Mouse (Mus musculus): Measurements from ENCODE around the gene Tef.

The Tef gene

GRCm38 (mm10) chr15:81800391-81800790 is 1.8 kb upstream of the Tef start:
- no peak for DNase-seq (ENCODE audit: low spot score)

GRCm38 (mm10) chr15:81802941-81803351 is 725 bp downstream of the Tef start:
- no peak for DNase-seq (ENCODE audit: low spot score)

- DNase-seq (ENCODE audit: low spot score), result no peak
Observed at GRCm38 (mm10) chr15:81803425-81803951, 1.3 kb downstream of the Tef start.

- no peak for DNase-seq (ENCODE audit: low spot score)
Observed at GRCm38 (mm10) chr15:81804172-81804571, 2.0 kb downstream of the Tef start.

GRCm38 (mm10) chr15:81804883-81805282 is 2.7 kb downstream of the Tef start:
- DNase-seq (ENCODE audit: low spot score), result no peak

GRCm38 (mm10) chr15:81805624-81806023 is 3.4 kb downstream of the Tef start:
- no peak for DNase-seq (ENCODE audit: low spot score)

GRCm38 (mm10) chr15:81806621-81807404 is 4.6 kb downstream of the Tef start:
- no peak for DNase-seq (ENCODE audit: low spot score)

GRCm38 (mm10) chr15:81808799-81809198 is 6.6 kb downstream of the Tef start:
- no peak for DNase-seq (ENCODE audit: low spot score)

GRCm38 (mm10) chr15:81809550-81809949 is 7.3 kb downstream of the Tef start:
- no peak for DNase-seq (ENCODE audit: low spot score)

GRCm38 (mm10) chr15:81810150-81810549 is 7.9 kb downstream of the Tef start:
- peak; percentile 71 for DNase-seq (ENCODE audit: low spot score)

GRCm38 (mm10) chr15:81810671-81811598 is 8.7 kb downstream of the Tef start:
- DNase-seq (ENCODE audit: low spot score), result peak; percentile 96

GRCm38 (mm10) chr15:81811599-81811996 is 9.4 kb downstream of the Tef start:
- DNase-seq (ENCODE audit: low spot score), result no peak

GRCm38 (mm10) chr15:81812287-81812686 is 10.1 kb downstream of the Tef start:
- no peak for DNase-seq (ENCODE audit: low spot score)

GRCm38 (mm10) chr15:81812696-81813631 is 10.7 kb downstream of the Tef start:
- no peak for DNase-seq (ENCODE audit: low spot score)

GRCm38 (mm10) chr15:81813986-81814705 is 11.9 kb downstream of the Tef start:
- DNase-seq (ENCODE audit: low spot score), result no peak

GRCm38 (mm10) chr15:81814716-81815370 is 12.6 kb downstream of the Tef start:
- DNase-seq (ENCODE audit: low spot score), result no peak

- DNase-seq (ENCODE audit: low spot score), result no peak
Observed at GRCm38 (mm10) chr15:81818404-81818803, 16.2 kb downstream of the Tef start.

- DNase-seq (ENCODE audit: low spot score), result no peak
Observed at GRCm38 (mm10) chr15:81822631-81823030, 20.4 kb downstream of the Tef start.

GRCm38 (mm10) chr15:81824832-81825231 is 22.6 kb downstream of the Tef start:
- no peak for DNase-seq (ENCODE audit: low spot score)

- no peak for DNase-seq (ENCODE audit: low spot score)
Observed at GRCm38 (mm10) chr15:81828426-81829207, 26.4 kb downstream of the Tef start.
